Mouse (Mus musculus): ENCODE measurements around the gene Gm44973.

DNA sequence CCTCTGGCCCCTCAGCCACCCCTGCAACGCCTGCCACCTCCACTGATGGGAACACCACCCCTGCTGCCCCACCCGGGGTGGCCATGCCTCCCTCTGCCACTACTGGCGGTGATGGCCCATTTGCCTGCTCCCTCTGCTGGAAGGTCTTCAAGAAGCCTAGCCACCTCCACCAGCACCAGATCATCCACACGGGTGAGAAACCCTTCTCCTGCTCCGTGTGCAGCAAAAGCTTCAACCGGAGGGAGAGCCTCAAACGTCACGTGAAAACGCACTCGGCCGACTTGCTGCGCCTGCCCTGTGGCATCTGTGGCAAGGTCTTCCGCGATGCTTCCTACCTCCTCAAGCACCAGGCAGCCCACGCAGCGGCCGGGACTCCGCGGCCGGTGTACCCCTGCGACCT lies 14.7 kb downstream of the Gm44973 start:
- TF ChIP-seq CTCF (IDR thresholded peaks at IDR 0.05; ENCODE audit: extremely low read depth, insufficient read depth, insufficient read length, insufficient replicate concordance): no peak
- no peak for TF ChIP-seq POLR2A (IDR thresholded peaks at IDR 0.05; ENCODE audit: low read depth, low read length)

All from spleen, adult 2 months (tissue).